Mouse (Mus musculus) stomach, postnatal 0 days (tissue): Measurements from ENCODE around the gene Nkx1-1. TPM values are rescaled to one million over a fixed set of nuclear protein-coding genes. Genes with fewer than 3 reads are reported as not detected.

ENCODE experiments used
- ATAC-seq: fragments of 200-750 bp; cut with Nextera tagmentation; 2 replicates; pipeline ENCODE4 v1.8.0; 2017; ENCODE audit not compliant: low FRiP score, low TSS enrichment
- DNase-seq: peaks from one replicate; pipeline ENCODE4 v3.0.0-alpha.2; 2016; ENCODE audit warnings: low spot score
- H3K27ac ChIP-seq: fragments of 300-500 bp; sonication (generic); replicated peaks from 2 replicates; pipeline ENCODE4 v1.5.1; 2014; ENCODE audit warnings: mild to moderate bottlenecking, control low read depth
- H3K27me3 ChIP-seq: fragments of 300-500 bp; sonication (generic); 2 replicates; pipeline ENCODE4 v1.6.1; 2014; ENCODE audit warnings: low read length; ENCODE audit not compliant: control insufficient read depth, insufficient read depth
- H3K36me3 ChIP-seq: fragments of 300-500 bp; sonication (generic); 2 replicates; pipeline ENCODE4 v1.6.1; 2014; ENCODE audit warnings: low read length, mixed read lengths; ENCODE audit not compliant: control insufficient read depth, insufficient read depth
- H3K4me1 ChIP-seq: fragments of 300-500 bp; sonication (generic); replicated peaks from 2 replicates; pipeline ENCODE4 v1.6.1; 2014; ENCODE audit warnings: antibody characterized with exemption; ENCODE audit not compliant: control insufficient read depth, insufficient read depth
- H3K4me2 ChIP-seq: fragments of 300-500 bp; sonication (generic); replicated peaks from 2 replicates; pipeline ENCODE4 v1.6.1; 2014; ENCODE audit warnings: low read depth, mild to moderate bottlenecking, control low read depth, moderate library complexity
- H3K4me3 ChIP-seq: fragments of 300-500 bp; sonication (generic); 2 replicates; pipeline ENCODE4 v1.5.1; 2014; ENCODE audit warnings: low read depth, low read length, control low read depth
- H3K9ac ChIP-seq: fragments of 300-500 bp; sonication (generic); 2 replicates; pipeline ENCODE4 v1.6.1; 2014; ENCODE audit warnings: mild to moderate bottlenecking, low read length, control low read depth, mixed read lengths
- H3K9me3 ChIP-seq: fragments of 300-500 bp; sonication (generic); 2 replicates; pipeline ENCODE4 v1.6.1; 2016; ENCODE audit warnings: low read length; ENCODE audit not compliant: control insufficient read depth
- CTCF ChIP-seq: IDR thresholded peaks from 2 replicates; pipeline ENCODE4 v1.5.1; 2016; ENCODE audit warnings: antibody characterized with exemption, low read depth, mild to moderate bottlenecking, moderate library complexity
- EP300 ChIP-seq: optimal IDR thresholded peaks from 2 replicates; pipeline ENCODE3; 2016; ENCODE audit warnings: antibody characterized with exemption
- WGBS: fragments of 180-500 bp; shearing (Covaris S2); extraction: QIAGEN DNeasy Blood & Tissue Kit; methylation state at CpG from one replicate; pipeline ENCODE4 v1.1.7; 2014; 5-methylcytosine and 5-hydroxymethylcytosine counted together
- polyA plus RNA-seq: library from polyadenylated mRNA; unstranded; fragments of >200 nt; fragmentation: Nextera tagmentation; extraction: Ambion mirVana; gene quantifications from 2 replicates; pipeline ENCODE4 v1.2.1, GENCODE M21; 2015

The Nkx1-1 gene
- polyA plus RNA-seq, 1 experiment from 2014 or later = not detected

DNA sequence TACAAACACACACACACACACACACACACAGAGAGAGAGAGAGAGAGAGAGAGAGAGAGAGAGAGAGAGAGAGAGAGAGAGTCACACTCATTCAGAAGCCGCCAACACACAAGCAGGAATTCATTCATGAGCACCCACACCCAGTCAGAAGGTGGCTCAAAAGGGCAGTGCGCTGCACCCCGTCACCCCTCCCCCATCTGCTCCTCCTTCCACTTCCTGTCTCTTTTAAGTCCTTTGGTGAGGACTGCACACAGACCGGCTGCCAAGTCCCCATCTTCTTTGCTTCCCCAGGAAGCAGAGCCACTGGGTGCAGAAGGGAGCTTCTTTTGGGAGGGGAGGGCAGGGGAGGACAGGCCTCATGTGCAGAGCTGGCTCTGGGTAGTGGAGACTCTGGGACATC is 2.2 kb upstream of the Nkx1-1 start:
- no peaks in the 10 kb centered on the region for H3K4me1 ChIP-seq
- H3K27me3 ChIP-seq = peaks cover 38% of the 10 kb centered on the region
- H3K27ac ChIP-seq = no peak overlapping the region
- no peak overlapping the region for H3K4me2 ChIP-seq
- ATAC-seq (no peak), DNase-seq (no peak)
- no peaks in the 10 kb centered on the region for H3K9me3 ChIP-seq
- H3K9ac ChIP-seq = no peak overlapping the region
- no peaks in the 10 kb centered on the region for H3K36me3 ChIP-seq
- no peak overlapping the region for H3K4me3 ChIP-seq
- 2% methylated on average over 4 of the region's 4 CpGs for WGBS
- TF ChIP-seq CTCF (no peak), EP300 (no peak)

DNA sequence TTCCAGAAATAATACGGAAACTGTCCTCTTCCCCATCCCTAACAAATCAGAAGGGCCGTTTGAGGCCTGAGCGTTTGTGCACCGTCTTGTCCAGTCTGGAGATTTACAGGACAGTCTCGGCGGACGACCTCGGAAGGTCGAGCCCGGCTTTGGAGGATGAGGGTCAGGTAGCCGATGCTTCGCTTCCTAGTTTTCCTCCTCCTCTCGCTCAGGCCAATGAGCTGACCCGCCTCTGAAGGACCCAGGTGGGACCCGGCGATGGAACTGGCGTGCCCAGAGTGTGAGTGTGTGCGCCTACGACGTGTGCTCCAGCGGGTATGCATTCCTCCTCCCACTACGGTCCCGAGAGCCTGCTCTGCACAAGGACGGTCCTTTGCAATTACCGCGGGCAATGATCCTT is 1.4 kb upstream of the Nkx1-1 start:
- DNase-seq = no peak
- H3K4me2 ChIP-seq = no peak overlapping the region
- H3K27ac ChIP-seq = no peak overlapping the region
- no peak for TF ChIP-seq CTCF
- TF ChIP-seq EP300 = no peak
- WGBS = 3% methylated on average over 26 of the region's 26 CpGs
- H3K9me3 ChIP-seq = no peaks in the 10 kb centered on the region
- no peaks in the 10 kb centered on the region for H3K36me3 ChIP-seq
- H3K27me3 ChIP-seq = peaks cover 42% of the 10 kb centered on the region
- no peak overlapping the region for H3K9ac ChIP-seq
- peak overlapping the region; percentile 15; the same call in 1 of the 2 replicates for H3K4me3 ChIP-seq
- H3K4me1 ChIP-seq = no peaks in the 10 kb centered on the region
- ATAC-seq = no peak

DNA sequence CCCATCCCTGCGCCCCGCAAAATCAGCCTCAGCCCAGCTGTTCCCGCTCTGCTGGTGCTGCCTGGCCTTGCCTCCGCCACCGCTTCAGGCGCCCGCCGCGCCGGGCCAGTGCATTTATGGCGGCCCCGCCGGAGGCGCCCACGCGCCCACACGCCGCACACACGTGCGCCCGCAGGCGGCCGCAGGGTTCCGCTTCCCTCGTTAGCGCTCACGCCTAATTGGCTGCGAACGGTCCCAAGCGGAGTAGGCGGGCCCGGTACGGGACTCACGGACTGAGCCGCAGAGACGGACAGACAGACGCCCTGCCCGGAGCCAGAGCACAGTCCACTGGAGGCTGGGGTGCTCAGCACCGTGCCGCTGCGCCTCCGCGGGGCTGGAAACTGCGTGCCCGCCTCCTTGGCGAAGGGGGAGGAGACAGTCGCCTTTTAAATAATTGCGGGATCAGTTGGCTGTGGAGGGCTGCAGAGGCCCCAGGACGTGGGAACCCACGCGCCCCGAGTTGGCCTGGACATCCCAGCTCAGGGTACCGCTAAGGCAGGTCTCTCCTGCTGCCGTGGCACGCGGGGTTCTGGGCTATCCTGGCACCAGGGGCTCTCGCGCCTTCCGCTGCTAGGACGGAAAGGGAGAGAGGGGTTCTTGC is 485 bp upstream of the Nkx1-1 start:
- H3K4me1 ChIP-seq = no peaks in the 10 kb centered on the region
- no peak overlapping the region for H3K9ac ChIP-seq
- no peak for ATAC-seq
- H3K4me2 ChIP-seq = peak overlapping the region; percentile 25
- H3K27me3 ChIP-seq = peaks cover 47% of the 10 kb centered on the region
- no peaks in the 10 kb centered on the region for H3K9me3 ChIP-seq
- DNase-seq = no peak
- H3K36me3 ChIP-seq = no peaks in the 10 kb centered on the region
- no peak overlapping the region for H3K27ac ChIP-seq
- WGBS = 2% methylated on average over 50 of the region's 60 CpGs
- no peak for TF ChIP-seq EP300
- no peak for TF ChIP-seq CTCF
- peak overlapping the region; percentile 15; the same call in 1 of the 2 replicates for H3K4me3 ChIP-seq

DNA sequence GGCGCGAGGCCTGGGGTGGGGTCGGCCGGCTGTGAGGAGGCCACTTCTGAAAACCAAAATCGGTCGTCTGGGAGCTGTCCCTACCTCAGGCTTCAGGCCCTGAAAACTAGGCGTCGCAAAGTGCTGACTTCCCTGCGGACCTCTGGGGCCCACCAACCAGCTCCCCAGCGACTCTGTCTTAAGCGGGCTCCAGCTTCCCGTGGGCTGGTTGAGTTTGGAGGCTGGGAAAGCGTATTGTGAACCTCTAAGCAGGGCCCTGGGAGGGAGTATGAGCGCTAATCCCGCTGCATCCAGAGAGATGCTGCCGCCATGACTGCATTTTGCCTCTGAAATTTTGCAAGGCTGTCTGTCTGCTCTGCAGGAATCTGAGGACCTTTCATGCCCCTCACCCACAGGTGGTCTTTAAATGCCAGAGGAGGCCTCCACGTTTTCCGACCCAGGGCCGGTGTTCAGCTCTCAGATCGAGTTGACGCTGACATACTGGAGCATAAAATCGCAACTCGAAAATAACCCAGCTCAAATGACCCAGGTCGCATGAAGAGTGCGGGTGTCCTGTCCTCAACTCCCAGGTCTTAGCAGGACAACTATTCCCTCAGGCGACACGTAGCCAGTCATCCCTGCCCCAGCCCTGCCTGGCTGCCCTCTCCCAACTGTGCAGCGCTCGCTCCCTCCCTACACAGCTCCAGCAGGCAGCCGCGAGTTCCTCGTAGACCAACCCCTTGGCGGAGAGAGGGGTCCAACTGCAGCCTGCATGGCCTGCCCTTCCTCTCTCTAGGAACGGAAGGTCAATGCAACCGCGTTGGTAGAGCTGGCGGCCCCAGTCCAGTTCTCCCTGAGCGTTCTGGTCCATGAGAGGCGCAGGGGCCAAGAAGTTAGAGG is 1.5 kb downstream of the Nkx1-1 start:
- WGBS = 2% methylated on average over 39 of the region's 39 CpGs
- peaks cover 50% of the 10 kb centered on the region for H3K27me3 ChIP-seq
- TF ChIP-seq CTCF = no peak

DNA sequence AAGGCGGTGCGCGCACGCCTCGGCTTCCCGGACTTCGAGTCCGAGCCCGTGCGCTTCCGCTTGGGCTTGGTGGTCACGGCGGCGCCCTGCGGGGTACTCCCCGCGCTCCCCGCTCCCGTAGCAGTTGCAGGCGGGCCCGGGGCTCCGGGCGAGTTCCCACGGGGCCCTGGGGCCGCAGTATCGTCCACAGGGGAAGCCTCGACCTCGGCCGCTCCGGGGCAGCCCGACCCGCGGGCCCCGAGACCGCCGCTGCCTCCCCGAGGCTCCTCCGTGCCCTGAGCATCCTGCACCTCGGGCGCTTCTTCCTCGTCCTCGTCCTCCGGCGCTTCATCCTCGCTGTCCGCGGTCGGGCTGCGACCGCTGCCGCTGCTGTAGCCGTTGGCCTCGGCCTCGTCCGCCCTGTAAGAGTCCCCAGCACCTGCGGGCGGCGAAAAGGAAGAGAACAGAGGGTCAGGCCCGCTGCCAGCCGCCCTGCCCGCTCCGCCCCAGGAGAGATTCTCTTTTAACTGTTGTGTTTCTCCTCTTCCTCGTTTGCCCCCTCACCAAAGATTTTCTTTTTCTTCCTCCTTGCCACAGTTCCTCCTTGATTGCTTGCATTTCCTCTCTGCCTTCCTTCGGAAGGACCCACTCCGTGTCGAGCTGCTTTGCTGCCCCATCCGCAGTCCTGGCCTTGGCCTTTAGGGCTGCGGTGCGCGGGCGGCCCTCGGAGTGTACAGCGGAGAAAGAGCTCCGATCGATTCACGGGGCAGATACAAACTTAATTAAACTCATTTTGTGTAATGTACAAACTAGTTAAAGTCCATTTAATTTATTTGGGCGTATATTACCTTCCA is 2.4 kb downstream of the Nkx1-1 start:
- TF ChIP-seq EP300 = no peak
- TF ChIP-seq CTCF = no peak

More for the DNA sequence above, 1.5 kb downstream of the Nkx1-1 start:
- Histone ChIP-seq H3K9ac (no peak overlapping the region), H3K4me3 (no peak overlapping the region), H3K4me1 (no peaks in the 10 kb centered on the region), H3K36me3 (no peaks in the 10 kb centered on the region), H3K27ac (no peak overlapping the region), H3K9me3 (no peaks in the 10 kb centered on the region), H3K4me2 (no peak overlapping the region)
- DNase-seq (no peak), ATAC-seq (no peak)

More for the DNA sequence above, 2.4 kb downstream of the Nkx1-1 start:
- H3K36me3 ChIP-seq = no peaks in the 10 kb centered on the region
- H3K9ac ChIP-seq = no peak overlapping the region
- DNase-seq = no peak
- peak overlapping the region; percentile 41 for H3K4me2 ChIP-seq
- 1% methylated on average over 73 of the region's 77 CpGs for WGBS
- no peak overlapping the region for H3K27ac ChIP-seq
- no peak for ATAC-seq
- H3K4me3 ChIP-seq = peak overlapping the region; percentile 22
- no peaks in the 10 kb centered on the region for H3K9me3 ChIP-seq
- H3K27me3 ChIP-seq = peaks cover 46% of the 10 kb centered on the region
- no peaks in the 10 kb centered on the region for H3K4me1 ChIP-seq
